Mouse (Mus musculus): ENCODE measurements around the gene B3galt5. TPM values are rescaled to one million over a fixed set of nuclear protein-coding genes. Genes with fewer than 3 reads are reported as not detected.

B3galt5 gene
- polyA plus RNA-seq, 1 experiment from 2014 or later: 0.08 TPM

DNA sequence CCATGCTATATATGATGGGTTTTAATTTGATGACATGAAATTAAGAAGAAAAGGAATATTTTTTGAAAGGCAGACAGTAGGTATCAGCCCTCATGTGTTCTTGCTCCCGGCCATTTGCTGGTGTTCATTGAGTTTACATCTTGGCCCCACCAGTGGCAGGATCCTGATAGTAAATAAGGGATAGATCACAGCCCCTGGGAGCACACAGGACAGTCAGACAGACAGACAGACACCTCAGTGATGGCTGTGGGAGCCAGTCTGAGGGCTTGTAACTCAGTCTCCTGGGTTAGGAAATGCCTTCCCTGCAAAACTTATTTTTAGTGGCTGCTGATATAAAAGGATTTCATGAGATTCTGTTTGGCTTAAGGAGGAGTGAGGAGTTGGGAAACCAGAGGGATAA is 13.1 kb upstream of the B3galt5 start:
- WGBS (ENCODE audit: insufficient replicate concordance): 68% methylated on average over 1 of the region's 1 CpGs

DNA sequence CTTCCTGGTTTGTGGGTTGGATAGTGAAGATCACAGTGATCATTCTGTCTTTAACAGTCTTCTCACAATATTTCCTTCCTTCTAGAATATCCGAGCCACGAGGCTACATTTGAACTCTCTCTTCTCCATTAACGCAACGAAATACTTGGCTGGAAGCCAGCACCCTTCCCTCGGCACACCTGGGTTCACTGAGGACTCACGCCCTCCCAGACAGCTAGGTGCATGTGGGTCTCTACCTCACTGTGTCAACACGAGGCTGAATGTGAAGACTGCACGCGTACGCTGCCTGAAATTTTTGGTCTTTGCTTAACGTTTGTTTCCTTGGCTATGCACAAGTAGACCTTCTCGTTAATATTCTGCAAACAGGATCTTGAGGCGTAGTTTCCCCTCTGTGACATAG is 7.2 kb upstream of the B3galt5 start:
- WGBS (ENCODE audit: insufficient replicate concordance): 58% methylated on average over 13 of the region's 13 CpGs
- no peaks in the 10 kb centered on the region for H3K27me3 ChIP-seq (replicated peaks)

More for the DNA sequence above, 13.1 kb upstream of the B3galt5 start:
- no peak for ATAC-seq
- no peaks in the 10 kb centered on the region for H3K4me1 ChIP-seq
- no peak overlapping the region for H3K9ac ChIP-seq
- no peak overlapping the region for H3K4me3 ChIP-seq
- no peak overlapping the region for H3K4me2 ChIP-seq
- no peaks in the 10 kb centered on the region for H3K36me3 ChIP-seq
- H3K27me3 ChIP-seq (replicated peaks): no peaks in the 10 kb centered on the region
- H3K27ac ChIP-seq: no peak overlapping the region
- no peaks in the 10 kb centered on the region for H3K9me3 ChIP-seq (replicated peaks)

DNA sequence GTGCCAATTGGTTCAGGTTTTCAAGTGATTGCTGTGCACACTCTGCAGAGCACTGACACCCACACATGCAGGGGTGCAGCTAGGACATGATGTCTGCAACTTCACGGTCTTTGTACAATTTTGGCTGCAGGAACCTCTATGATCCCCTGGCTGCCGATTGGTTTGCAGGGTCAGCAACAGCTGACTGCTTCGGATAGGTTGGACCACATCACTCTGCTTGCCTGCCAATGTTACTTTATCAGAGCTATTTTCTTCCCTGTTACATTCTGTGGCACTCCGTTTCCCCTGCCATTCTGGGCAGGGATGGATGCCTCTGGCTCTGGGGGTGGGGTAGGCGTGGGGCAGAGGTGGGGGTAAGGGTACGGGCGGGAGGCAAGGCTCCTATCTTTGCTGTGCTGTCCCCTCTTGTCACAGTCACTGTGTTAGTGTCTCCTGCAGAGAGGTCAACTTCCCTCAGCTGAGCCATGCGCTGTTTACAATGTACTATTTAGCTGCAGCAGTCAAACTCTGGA is 6.5 kb upstream of the B3galt5 start:
- H3K4me2 ChIP-seq: no peak overlapping the region
- H3K27ac ChIP-seq: no peak overlapping the region
- ATAC-seq: no peak
- H3K9ac ChIP-seq: no peak overlapping the region
- no peak overlapping the region for H3K4me3 ChIP-seq
- no peaks in the 10 kb centered on the region for H3K27me3 ChIP-seq (replicated peaks)
- 54% methylated on average over 8 of the region's 8 CpGs for WGBS (ENCODE audit: insufficient replicate concordance)
- H3K36me3 ChIP-seq: no peaks in the 10 kb centered on the region
- H3K4me1 ChIP-seq: no peaks in the 10 kb centered on the region
- no peaks in the 10 kb centered on the region for H3K9me3 ChIP-seq (replicated peaks)

More for the DNA sequence above, 7.2 kb upstream of the B3galt5 start:
- H3K4me2 ChIP-seq: no peak overlapping the region
- no peaks in the 10 kb centered on the region for H3K4me1 ChIP-seq
- H3K9me3 ChIP-seq (replicated peaks): no peaks in the 10 kb centered on the region
- H3K4me3 ChIP-seq: no peak overlapping the region
- H3K27ac ChIP-seq: no peak overlapping the region
- H3K36me3 ChIP-seq: no peaks in the 10 kb centered on the region
- H3K9ac ChIP-seq: no peak overlapping the region
- ATAC-seq: no peak

DNA sequence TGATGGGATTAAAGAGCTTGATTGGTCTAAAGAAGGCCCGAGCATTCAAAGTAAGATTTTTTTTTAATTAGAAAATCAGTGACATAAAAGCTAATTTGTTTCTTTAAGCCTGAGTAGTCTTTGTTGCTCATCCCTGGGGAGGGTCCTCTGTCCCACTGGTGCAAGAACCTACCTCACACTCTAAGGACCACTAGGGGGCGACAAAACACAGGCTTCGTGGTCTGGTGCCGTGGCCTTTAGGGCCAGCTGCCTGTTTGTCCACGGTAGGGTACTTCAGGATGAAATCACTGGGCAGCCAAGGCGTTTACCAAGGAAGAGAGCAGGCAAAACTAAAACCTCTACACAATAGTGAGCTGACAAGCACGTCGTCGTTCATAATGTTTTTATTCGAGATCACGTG is 5.2 kb upstream of the B3galt5 start:
- WGBS (ENCODE audit: insufficient replicate concordance): 28% methylated on average over 11 of the region's 11 CpGs

DNA sequence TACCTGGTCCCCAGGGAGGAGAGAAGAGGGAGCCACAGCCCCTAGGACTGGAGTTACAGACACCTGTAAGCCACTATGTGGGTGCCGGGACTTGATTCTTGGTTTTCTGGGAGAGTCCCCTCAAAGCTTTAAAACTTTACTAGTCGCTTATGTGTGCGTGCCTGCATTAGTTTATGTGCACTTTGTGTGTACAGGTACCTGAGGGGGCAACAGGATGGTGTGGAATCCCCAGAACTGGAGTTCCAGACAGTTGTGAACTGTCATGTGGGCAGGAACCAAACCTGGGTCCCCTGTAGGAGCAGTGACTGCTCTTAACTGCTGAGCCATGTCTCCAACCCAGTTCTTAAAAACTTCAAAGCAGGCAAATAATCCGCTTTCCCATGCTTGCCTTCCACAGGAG is 4.3 kb upstream of the B3galt5 start:
- Histone ChIP-seq H3K4me2 (no peak overlapping the region), H3K27me3 (replicated peaks) (no peaks in the 10 kb centered on the region), H3K27ac (no peak overlapping the region), H3K36me3 (no peaks in the 10 kb centered on the region), H3K4me3 (no peak overlapping the region), H3K4me1 (no peaks in the 10 kb centered on the region), H3K9me3 (replicated peaks) (no peaks in the 10 kb centered on the region), H3K9ac (no peak overlapping the region)
- ATAC-seq: no peak
- 78% methylated on average over 4 of the region's 4 CpGs for WGBS (ENCODE audit: insufficient replicate concordance)

More for the DNA sequence above, 5.2 kb upstream of the B3galt5 start:
- H3K9ac ChIP-seq: no peak overlapping the region
- H3K36me3 ChIP-seq: no peaks in the 10 kb centered on the region
- no peak overlapping the region for H3K27ac ChIP-seq
- H3K27me3 ChIP-seq (replicated peaks): no peaks in the 10 kb centered on the region
- no peak overlapping the region for H3K4me3 ChIP-seq
- no peak overlapping the region for H3K4me2 ChIP-seq
- no peak for ATAC-seq
- H3K9me3 ChIP-seq (replicated peaks): no peaks in the 10 kb centered on the region
- no peaks in the 10 kb centered on the region for H3K4me1 ChIP-seq

DNA sequence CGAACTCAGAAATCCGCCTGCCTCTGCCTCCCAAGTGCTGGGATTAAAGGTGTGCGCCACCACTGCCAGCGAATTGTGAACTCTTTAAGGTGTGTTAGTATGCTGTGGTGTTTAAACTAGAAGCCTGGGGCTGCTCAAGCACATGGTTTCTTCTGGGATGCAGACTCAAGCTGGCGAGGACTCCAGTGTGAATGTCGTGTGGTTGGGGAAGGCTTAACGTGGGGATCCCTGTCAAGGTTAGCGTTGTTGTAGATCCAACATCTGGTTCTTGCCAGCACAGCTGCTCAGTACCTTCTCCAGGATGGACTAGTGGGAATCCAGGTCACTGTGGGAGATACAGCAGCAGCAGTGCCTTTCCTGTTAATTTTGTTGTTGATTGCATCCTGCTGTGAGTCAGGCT is 3.6 kb upstream of the B3galt5 start:
- no peaks in the 10 kb centered on the region for H3K4me1 ChIP-seq
- no peak overlapping the region for H3K4me3 ChIP-seq
- no peaks in the 10 kb centered on the region for H3K27me3 ChIP-seq (replicated peaks)
- H3K36me3 ChIP-seq: no peaks in the 10 kb centered on the region
- H3K9me3 ChIP-seq (replicated peaks): no peaks in the 10 kb centered on the region
- H3K9ac ChIP-seq: no peak overlapping the region
- WGBS (ENCODE audit: insufficient replicate concordance): 70% methylated on average over 8 of the region's 8 CpGs
- no peak for ATAC-seq
- no peak overlapping the region for H3K27ac ChIP-seq
- no peak overlapping the region for H3K4me2 ChIP-seq

DNA sequence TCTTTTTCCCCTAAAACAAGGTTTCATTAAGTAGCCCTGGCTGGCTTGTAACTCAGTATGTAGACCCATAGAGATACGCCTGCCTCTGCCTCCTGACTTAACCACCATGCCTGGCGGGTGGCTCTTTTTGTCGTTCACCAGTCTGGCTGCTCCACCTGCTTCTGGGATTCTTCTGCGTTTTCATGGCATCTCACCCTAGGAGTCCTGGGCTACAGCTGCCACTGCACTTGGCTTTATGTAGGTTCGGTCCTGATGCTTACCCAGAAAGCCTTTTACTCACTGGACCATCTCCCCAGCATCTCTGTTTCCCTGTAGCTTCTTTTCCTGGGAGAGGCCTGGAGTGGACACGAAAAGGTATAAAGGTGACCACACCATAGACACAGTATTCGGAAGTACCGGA is 1.6 kb upstream of the B3galt5 start:
- no peaks in the 10 kb centered on the region for H3K9me3 ChIP-seq (replicated peaks)
- no peak overlapping the region for H3K4me2 ChIP-seq
- no peak for ATAC-seq
- H3K9ac ChIP-seq: no peak overlapping the region
- no peaks in the 10 kb centered on the region for H3K27me3 ChIP-seq (replicated peaks)
- no peaks in the 10 kb centered on the region for H3K36me3 ChIP-seq
- 68% methylated on average over 8 of the region's 8 CpGs for WGBS (ENCODE audit: insufficient replicate concordance)
- H3K4me3 ChIP-seq: no peak overlapping the region
- H3K27ac ChIP-seq: no peak overlapping the region
- no peaks in the 10 kb centered on the region for H3K4me1 ChIP-seq

DNA sequence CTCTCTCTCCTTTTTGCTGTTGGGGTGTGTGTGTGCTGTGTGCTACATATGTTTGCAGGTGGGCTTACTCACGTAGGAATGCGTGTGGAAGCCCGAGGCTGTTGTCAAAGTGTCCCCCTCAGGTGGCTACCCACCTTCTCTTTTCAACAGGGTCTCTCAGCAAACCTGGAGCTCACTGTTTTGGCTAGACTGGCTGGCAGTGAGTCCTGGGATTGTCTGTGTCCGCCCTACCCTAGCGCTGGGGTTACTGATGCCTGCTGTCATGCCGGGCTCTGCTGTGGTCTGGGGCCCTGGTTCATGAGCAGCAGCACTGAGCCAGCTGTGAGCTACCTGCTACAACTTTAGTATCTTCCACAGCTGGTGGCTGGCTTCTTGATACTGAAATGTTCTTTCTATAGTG is 8.9 kb downstream of the B3galt5 start:
- no peak overlapping the region for H3K9ac ChIP-seq
- ATAC-seq: no peak
- 0 out of 2 replicates have a peak, but pooled peaks cover 9% of the 10 kb centered on the region for H3K9me3 ChIP-seq (replicated peaks)
- no peaks in the 10 kb centered on the region for H3K4me1 ChIP-seq
- H3K27ac ChIP-seq: no peak overlapping the region
- WGBS (ENCODE audit: insufficient replicate concordance): 77% methylated on average over 6 of the region's 6 CpGs
- no peak overlapping the region for H3K4me3 ChIP-seq
- H3K27me3 ChIP-seq (replicated peaks): no peaks in the 10 kb centered on the region
- no peak overlapping the region for H3K4me2 ChIP-seq
- H3K36me3 ChIP-seq: no peaks in the 10 kb centered on the region

DNA sequence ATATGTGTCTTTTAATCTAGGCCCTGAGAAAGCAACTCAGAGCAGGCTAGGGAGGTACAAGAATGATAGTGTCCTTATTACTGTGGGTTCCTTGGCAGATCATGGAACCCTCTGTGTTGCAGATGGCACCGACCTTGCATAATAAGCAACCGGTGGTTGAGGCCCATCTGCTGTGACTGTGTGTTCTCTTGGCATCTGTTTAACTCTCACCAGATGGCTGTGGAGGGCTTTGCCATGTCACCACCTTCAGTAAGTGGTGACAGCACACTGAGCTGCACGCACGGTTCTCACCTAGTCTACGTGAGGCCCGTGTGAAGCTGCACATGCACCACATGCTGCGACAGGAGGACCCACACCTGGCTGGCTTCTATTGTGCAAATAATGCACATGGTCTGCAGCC is 14.0 kb downstream of the B3galt5 start:
- Histone ChIP-seq H3K4me2 (no peak overlapping the region), H3K9ac (no peak overlapping the region), H3K4me1 (no peaks in the 10 kb centered on the region), H3K27me3 (replicated peaks) (no peaks in the 10 kb centered on the region), H3K9me3 (replicated peaks) (0 out of 2 replicates have a peak, but pooled peaks cover 9% of the 10 kb centered on the region), H3K4me3 (no peak overlapping the region), H3K27ac (no peak overlapping the region), H3K36me3 (no peaks in the 10 kb centered on the region)
- 77% methylated on average over 7 of the region's 7 CpGs for WGBS (ENCODE audit: insufficient replicate concordance)
- ATAC-seq: no peak

DNA sequence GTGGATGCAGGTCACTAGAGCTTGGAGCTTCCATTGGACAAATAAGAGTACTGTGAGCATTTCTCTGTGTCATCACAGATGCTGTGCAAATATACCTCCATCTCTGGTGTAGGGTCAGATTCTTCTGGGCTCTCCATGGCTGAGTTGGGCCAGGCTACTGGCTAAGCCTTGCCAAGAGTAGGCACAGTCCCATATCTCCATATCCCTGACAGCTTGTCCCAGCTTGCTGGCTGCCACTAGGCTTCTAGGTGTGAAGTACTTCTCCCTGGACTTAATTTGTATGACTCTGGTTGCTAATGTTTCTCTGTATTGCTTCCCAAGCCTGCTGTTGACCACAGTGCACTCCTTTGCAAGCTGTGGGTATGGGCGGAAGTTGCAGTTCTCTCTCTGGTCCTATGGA is 16.5 kb downstream of the B3galt5 start:
- H3K4me3 ChIP-seq: no peak overlapping the region
- no peaks in the 10 kb centered on the region for H3K27me3 ChIP-seq (replicated peaks)
- H3K9ac ChIP-seq: no peak overlapping the region
- no peak overlapping the region for H3K27ac ChIP-seq
- no peaks in the 10 kb centered on the region for H3K4me1 ChIP-seq
- no peak for ATAC-seq
- H3K9me3 ChIP-seq (replicated peaks): 0 out of 2 replicates have a peak, but pooled peaks cover 7% of the 10 kb centered on the region
- no peak overlapping the region for H3K4me2 ChIP-seq
- no peaks in the 10 kb centered on the region for H3K36me3 ChIP-seq
- 67% methylated on average over 1 of the region's 1 CpGs for WGBS (ENCODE audit: insufficient replicate concordance)

DNA sequence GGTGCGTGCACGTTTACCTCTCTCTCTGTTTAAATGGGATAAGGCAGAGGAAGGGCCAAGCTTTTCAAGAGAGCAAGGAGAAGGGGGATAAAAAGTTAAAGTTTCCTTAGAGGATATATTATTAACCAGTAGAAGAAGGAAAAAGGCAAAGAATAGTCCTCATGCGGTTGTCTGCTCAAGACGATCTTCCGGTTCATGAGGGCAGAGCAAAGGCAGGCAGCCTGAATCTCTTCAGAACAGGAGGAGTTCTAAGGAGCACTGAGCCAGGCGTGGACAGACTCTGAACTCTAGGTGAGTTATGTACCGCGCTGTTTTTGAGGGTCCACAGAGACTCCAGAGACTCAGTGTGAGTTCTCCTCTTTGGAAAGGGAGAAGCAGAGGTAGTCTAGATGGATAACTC is 22.8 kb downstream of the B3galt5 start:
- no peak overlapping the region for H3K4me2 ChIP-seq
- 75% methylated on average over 8 of the region's 8 CpGs for WGBS (ENCODE audit: insufficient replicate concordance)
- H3K4me1 ChIP-seq: no peaks in the 10 kb centered on the region

DNA sequence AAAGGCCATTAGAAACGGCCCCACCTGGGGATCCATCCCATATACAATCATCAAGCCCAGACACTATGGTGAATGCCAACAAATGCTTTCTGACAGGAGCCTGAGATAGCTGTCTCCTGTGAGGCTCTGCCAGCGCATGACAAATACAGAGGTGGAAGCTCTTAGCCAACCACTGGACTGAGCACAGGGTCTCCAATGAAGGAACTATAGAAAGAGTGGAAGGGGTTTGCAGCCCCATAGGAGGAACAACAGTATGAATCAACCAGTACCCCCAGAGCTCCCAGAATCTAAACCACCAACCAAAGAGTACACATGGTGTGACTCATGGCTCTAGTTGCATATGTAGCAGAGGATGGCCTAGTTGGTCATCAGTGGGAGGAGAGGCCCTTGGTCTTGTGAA is 36.1 kb downstream of the B3galt5 start:
- Histone ChIP-seq H3K4me1 (no peaks in the 10 kb centered on the region), H3K9me3 (replicated peaks) (no peaks in the 10 kb centered on the region), H3K27ac (no peak overlapping the region), H3K4me3 (no peak overlapping the region), H3K4me2 (no peak overlapping the region), H3K27me3 (replicated peaks) (no peaks in the 10 kb centered on the region), H3K9ac (no peak overlapping the region), H3K36me3 (no peaks in the 10 kb centered on the region)
- no peak for ATAC-seq
- 56% methylated on average over 2 of the region's 2 CpGs for WGBS (ENCODE audit: insufficient replicate concordance)

More for the DNA sequence above, 22.8 kb downstream of the B3galt5 start:
- no peaks in the 10 kb centered on the region for H3K9me3 ChIP-seq (replicated peaks)
- no peaks in the 10 kb centered on the region for H3K27me3 ChIP-seq (replicated peaks)
- no peak for ATAC-seq
- H3K9ac ChIP-seq: no peak overlapping the region
- H3K36me3 ChIP-seq: no peaks in the 10 kb centered on the region
- no peak overlapping the region for H3K27ac ChIP-seq
- no peak overlapping the region for H3K4me3 ChIP-seq

DNA sequence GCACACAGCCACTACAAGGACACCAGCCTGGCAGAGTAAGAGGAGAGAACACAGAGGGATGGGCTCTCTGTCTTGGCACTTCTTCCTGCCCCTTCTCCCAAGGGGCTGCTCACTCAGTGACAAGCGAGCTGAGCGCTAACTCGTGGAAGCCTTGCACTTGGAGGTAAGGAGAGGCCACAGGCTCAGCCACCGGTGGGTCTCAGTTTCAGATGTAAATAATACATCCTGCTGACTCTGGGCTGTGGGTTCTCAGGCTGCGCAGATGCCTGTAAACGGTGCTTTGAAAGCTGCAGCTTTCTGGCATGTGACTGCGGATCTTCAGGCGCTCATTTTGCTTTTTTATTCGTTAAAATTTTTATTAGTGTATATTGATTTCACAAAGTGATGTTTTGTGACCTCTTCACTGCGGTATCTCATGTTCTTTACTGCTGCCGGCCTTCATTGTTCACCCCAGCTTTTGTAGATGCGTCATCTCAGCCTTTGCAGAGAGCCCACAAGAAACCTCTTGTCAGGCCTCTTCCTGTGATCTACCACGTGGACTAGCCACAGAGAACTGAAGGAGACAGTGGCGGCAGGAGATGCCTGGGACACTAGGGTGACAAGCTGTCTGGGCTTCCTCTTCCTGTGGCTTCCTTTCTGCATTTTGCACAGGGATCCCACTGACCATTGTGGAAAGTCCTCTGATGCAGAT is 37.5 kb downstream of the B3galt5 start:
- no peaks in the 10 kb centered on the region for H3K27me3 ChIP-seq (replicated peaks)
- H3K36me3 ChIP-seq: no peaks in the 10 kb centered on the region
- no peaks in the 10 kb centered on the region for H3K4me1 ChIP-seq
- H3K4me3 ChIP-seq: no peak overlapping the region
- no peak overlapping the region for H3K27ac ChIP-seq
- no peaks in the 10 kb centered on the region for H3K9me3 ChIP-seq (replicated peaks)
- no peak; the same call in 1 of the 2 replicates for ATAC-seq
- no peak overlapping the region for H3K4me2 ChIP-seq
- WGBS (ENCODE audit: insufficient replicate concordance): 24% methylated on average over 14 of the region's 14 CpGs
- no peak overlapping the region for H3K9ac ChIP-seq

Measured in liver, embryonic 12.5 days (tissue).